Mouse (Mus musculus): ENCODE results near the gene Ndc1. TPM values are rescaled to one million over a fixed set of nuclear protein-coding genes. Genes with fewer than 3 reads are reported as not detected.
"Not testable (repeated sequence)": the region's sequence is repeated elsewhere in the genome, so short reads cannot be mapped to it uniquely, and the experiment has no call there.

Gene Ndc1
- polyA plus RNA-seq, 1 experiment = 34.2 TPM

DNA sequence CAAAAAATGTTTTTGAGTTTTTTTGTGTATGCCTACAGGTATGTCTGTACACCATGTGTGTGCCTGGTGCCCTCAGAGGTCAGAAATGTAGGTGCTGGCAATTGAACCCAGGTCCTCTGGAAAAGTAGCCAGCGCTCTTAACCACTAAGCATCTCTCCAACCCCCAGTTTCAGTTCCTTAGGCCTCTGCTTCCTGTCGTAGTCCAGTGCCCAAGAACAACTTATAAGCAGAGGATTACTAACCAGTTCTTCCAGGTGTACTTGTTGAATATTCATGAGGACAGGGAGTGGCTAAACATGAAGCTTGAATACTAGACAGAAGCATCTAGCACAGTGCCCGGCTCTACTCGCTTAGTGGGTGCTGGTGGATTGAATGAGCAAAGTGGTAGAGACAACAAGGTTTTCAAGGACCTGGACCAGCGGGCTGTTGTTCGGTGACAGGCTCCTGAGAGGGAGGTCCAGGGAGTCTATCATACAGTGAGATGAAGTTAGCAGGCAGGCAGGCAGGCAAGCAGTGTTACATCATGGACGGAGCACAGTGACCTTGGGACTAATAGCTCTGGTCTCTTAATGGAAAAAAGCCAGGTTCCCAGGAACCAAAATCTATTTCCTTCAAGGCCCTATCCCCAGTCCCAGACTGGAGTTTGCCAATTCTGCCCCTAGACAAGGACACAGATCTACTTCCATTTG is 7.0 kb upstream of the Ndc1 start:
- DNase-seq = no peak
- H3K4me3 ChIP-seq (ENCODE audit: control insufficient read depth, insufficient read depth, low read length) = no peak overlapping the region
- H3K27ac ChIP-seq (ENCODE audit: control insufficient read depth, insufficient read depth, low read length) = no peak overlapping the region
- no peaks in the 10 kb centered on the region for H3K4me1 ChIP-seq (replicated peaks; ENCODE audit: control insufficient read depth, insufficient read depth, low read length)
- H3K27me3 ChIP-seq (ENCODE audit: control insufficient read depth, insufficient read depth, low read length) = no peaks in the 10 kb centered on the region
- no peaks in the 10 kb centered on the region; the same call in 1 of the 2 replicates for H3K36me3 ChIP-seq (ENCODE audit: control insufficient read depth, insufficient read depth, low read length)
- WGBS = 88% methylated on average over 7 of the region's 7 CpGs
- TF ChIP-seq POLR2A (IDR thresholded peaks at IDR 0.05; ENCODE audit: control insufficient read depth, extremely low read depth, insufficient read depth, low read length, poor library complexity) = no peak
- TF ChIP-seq CTCF (IDR thresholded peaks at IDR 0.05; ENCODE audit: borderline replicate concordance, control insufficient read depth, extremely low read depth, insufficient read depth, low read length, poor library complexity) = no peak

DNA sequence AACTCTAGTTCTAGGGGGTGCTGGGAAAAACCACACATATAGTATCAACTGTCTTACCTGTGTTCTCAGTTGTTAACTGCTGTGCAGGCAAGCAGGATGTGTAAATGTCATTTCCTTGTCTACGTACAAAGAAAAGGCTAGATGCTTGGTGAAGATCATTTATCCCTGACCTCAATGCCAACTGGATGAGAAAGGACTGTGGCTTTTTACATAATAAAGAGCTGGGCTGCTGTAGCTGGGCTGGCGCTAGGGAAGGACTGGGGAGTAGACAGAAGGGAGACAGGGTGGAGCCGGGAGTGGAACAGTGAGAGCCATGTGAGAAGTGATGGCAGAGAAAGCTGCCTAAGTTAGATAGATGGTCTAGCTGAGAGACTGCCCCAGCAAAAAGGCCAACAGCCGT is 4.8 kb upstream of the Ndc1 start:
- no peaks in the 10 kb centered on the region for H3K27me3 ChIP-seq (ENCODE audit: control insufficient read depth, insufficient read depth, low read length)
- WGBS = 90% methylated on average over 4 of the region's 4 CpGs
- TF ChIP-seq CTCF (IDR thresholded peaks at IDR 0.05; ENCODE audit: borderline replicate concordance, control insufficient read depth, extremely low read depth, insufficient read depth, low read length, poor library complexity) (no peak), POLR2A (IDR thresholded peaks at IDR 0.05; ENCODE audit: control insufficient read depth, extremely low read depth, insufficient read depth, low read length, poor library complexity) (no peak)
- no peaks in the 10 kb centered on the region for H3K4me1 ChIP-seq (replicated peaks; ENCODE audit: control insufficient read depth, insufficient read depth, low read length)
- no peak overlapping the region for H3K4me3 ChIP-seq (ENCODE audit: control insufficient read depth, insufficient read depth, low read length)
- no peaks in the 10 kb centered on the region; the same call in 1 of the 2 replicates for H3K36me3 ChIP-seq (ENCODE audit: control insufficient read depth, insufficient read depth, low read length)
- no peak for DNase-seq
- no peak overlapping the region for H3K27ac ChIP-seq (ENCODE audit: control insufficient read depth, insufficient read depth, low read length)

DNA sequence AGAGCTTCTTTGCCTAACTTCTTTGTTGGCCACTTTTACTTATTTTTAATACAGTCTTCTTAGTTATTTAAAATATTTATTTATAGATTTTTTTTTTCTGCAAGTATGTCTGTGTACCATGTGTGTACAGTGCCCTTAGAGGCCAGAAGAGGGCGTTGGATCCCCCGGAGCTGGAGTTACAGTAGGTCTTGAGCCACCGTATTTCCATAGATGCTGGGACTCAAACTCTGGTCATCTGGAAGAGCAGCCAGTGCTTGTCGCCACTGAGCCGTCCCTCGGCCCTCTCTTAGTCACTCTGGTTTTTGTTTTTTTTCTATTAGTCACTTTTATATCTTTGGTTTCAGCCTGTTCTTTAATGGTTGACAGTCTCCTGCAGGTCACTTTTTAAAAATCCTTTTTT is 4.0 kb upstream of the Ndc1 start:
- H3K4me3 ChIP-seq (ENCODE audit: control insufficient read depth, insufficient read depth, low read length) = no peak overlapping the region
- no peaks in the 10 kb centered on the region; the same call in 1 of the 2 replicates for H3K36me3 ChIP-seq (ENCODE audit: control insufficient read depth, insufficient read depth, low read length)
- H3K27me3 ChIP-seq (ENCODE audit: control insufficient read depth, insufficient read depth, low read length) = no peaks in the 10 kb centered on the region
- no peak for DNase-seq
- H3K4me1 ChIP-seq (replicated peaks; ENCODE audit: control insufficient read depth, insufficient read depth, low read length) = peaks cover 5% of the 10 kb centered on the region
- 88% methylated on average over 6 of the region's 6 CpGs for WGBS
- H3K27ac ChIP-seq (ENCODE audit: control insufficient read depth, insufficient read depth, low read length) = no peak overlapping the region
- TF ChIP-seq POLR2A (IDR thresholded peaks at IDR 0.05; ENCODE audit: control insufficient read depth, extremely low read depth, insufficient read depth, low read length, poor library complexity) = no peak
- no peak for TF ChIP-seq CTCF (IDR thresholded peaks at IDR 0.05; ENCODE audit: borderline replicate concordance, control insufficient read depth, extremely low read depth, insufficient read depth, low read length, poor library complexity)

DNA sequence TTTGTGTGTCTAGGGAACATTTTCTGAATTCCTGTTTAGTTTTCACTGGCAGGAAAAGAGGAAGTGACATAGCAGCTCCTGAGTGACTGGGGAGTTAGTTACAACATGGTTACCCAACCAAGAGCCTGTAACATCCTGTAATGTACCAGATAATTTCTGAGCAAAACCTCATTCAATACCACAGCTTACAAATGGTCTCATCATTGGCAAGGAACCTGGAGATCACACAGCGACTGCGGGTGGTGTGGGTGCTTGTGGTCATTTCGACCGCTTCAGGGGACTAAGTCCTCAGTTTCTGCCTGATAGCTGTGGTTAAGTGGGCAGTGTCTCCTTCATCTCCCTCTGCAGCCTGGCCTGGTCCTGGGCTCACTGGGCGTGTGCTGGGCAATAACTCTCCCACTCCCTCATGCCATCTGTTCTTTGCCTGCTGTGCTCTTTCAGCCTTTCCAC is 3.4 kb upstream of the Ndc1 start:
- no peak overlapping the region for H3K4me3 ChIP-seq (ENCODE audit: control insufficient read depth, insufficient read depth, low read length)
- DNase-seq = no peak
- no peaks in the 10 kb centered on the region; the same call in 1 of the 2 replicates for H3K36me3 ChIP-seq (ENCODE audit: control insufficient read depth, insufficient read depth, low read length)
- H3K27me3 ChIP-seq (ENCODE audit: control insufficient read depth, insufficient read depth, low read length) = no peaks in the 10 kb centered on the region
- no peak overlapping the region for H3K27ac ChIP-seq (ENCODE audit: control insufficient read depth, insufficient read depth, low read length)
- no peak for TF ChIP-seq POLR2A (IDR thresholded peaks at IDR 0.05; ENCODE audit: control insufficient read depth, extremely low read depth, insufficient read depth, low read length, poor library complexity)
- no peak for TF ChIP-seq CTCF (IDR thresholded peaks at IDR 0.05; ENCODE audit: borderline replicate concordance, control insufficient read depth, extremely low read depth, insufficient read depth, low read length, poor library complexity)
- WGBS = 35% methylated on average over 5 of the region's 5 CpGs
- peaks cover 5% of the 10 kb centered on the region for H3K4me1 ChIP-seq (replicated peaks; ENCODE audit: control insufficient read depth, insufficient read depth, low read length)

- H3K27me3 ChIP-seq (ENCODE audit: control insufficient read depth, insufficient read depth, low read length); DNase-seq; H3K36me3 ChIP-seq (ENCODE audit: control insufficient read depth, insufficient read depth, low read length); H3K27ac ChIP-seq (ENCODE audit: control insufficient read depth, insufficient read depth, low read length); H3K4me3 ChIP-seq (ENCODE audit: control insufficient read depth, insufficient read depth, low read length); H3K4me1 ChIP-seq (replicated peaks; ENCODE audit: control insufficient read depth, insufficient read depth, low read length): not testable (repeated sequence)
These were observed 1.2 kb upstream of the Ndc1 start for GRCm38 (mm10) chr4:107366408-107366807.

DNA sequence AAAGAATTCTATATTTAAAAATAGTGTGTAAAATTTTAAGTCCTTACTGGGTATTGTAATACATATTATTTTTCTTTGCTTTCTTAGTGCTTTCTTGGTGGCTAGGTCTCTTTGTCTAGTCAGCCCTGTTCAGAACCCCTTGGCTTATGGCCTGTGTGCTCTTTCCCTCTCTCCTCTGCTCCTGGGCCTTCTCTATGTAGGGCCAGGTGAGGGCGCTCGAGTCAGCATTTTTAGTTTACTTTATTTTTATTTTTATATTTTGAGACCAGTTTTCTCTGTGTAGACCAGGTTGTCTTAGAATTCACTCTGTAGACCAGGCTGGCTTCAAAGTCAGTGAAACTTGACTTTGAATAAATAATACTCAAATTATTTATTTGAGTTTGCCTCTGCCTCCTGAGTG is 4.7 kb downstream of the Ndc1 start:
- TF ChIP-seq CTCF (IDR thresholded peaks at IDR 0.05; ENCODE audit: borderline replicate concordance, control insufficient read depth, extremely low read depth, insufficient read depth, low read length, poor library complexity) (no peak), POLR2A (IDR thresholded peaks at IDR 0.05; ENCODE audit: control insufficient read depth, extremely low read depth, insufficient read depth, low read length, poor library complexity) (no peak)
- Histone ChIP-seq H3K36me3 (ENCODE audit: control insufficient read depth, insufficient read depth, low read length) (peaks cover 15% of the 10 kb centered on the region), H3K4me1 (replicated peaks; ENCODE audit: control insufficient read depth, insufficient read depth, low read length) (peaks cover 5% of the 10 kb centered on the region), H3K27me3 (ENCODE audit: control insufficient read depth, insufficient read depth, low read length) (no peaks in the 10 kb centered on the region), H3K27ac (ENCODE audit: control insufficient read depth, insufficient read depth, low read length) (no peak overlapping the region), H3K4me3 (ENCODE audit: control insufficient read depth, insufficient read depth, low read length) (no peak overlapping the region)
- WGBS = 68% methylated on average over 2 of the region's 2 CpGs
- DNase-seq = no peak

DNA sequence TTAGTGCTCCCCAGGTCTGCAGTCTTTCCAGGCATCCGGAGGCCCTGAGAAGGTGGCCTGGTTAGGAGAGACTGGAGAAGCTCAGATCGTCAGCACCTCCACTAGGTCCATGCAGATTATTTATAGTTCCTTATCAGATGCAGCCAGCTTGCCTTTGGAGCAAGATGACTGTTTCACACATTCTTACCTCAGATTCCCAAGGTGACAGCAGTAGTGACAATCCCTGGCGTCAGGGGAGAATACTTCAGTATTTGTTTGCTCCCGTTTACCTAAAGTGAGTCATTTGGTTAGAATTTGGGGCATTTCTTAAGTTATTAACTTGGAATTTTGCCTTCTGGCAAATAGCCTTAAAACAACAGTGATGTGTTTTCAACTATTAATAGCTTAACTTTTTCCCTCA is 7.1 kb downstream of the Ndc1 start:
- 95% methylated on average over 4 of the region's 4 CpGs for WGBS
- Histone ChIP-seq H3K4me3 (ENCODE audit: control insufficient read depth, insufficient read depth, low read length) (no peak overlapping the region), H3K27me3 (ENCODE audit: control insufficient read depth, insufficient read depth, low read length) (no peaks in the 10 kb centered on the region), H3K36me3 (ENCODE audit: control insufficient read depth, insufficient read depth, low read length) (peaks cover 15% of the 10 kb centered on the region), H3K4me1 (replicated peaks; ENCODE audit: control insufficient read depth, insufficient read depth, low read length) (no peaks in the 10 kb centered on the region), H3K27ac (ENCODE audit: control insufficient read depth, insufficient read depth, low read length) (no peak overlapping the region)
- no peak for DNase-seq
- TF ChIP-seq POLR2A (IDR thresholded peaks at IDR 0.05; ENCODE audit: control insufficient read depth, extremely low read depth, insufficient read depth, low read length, poor library complexity) = no peak
- TF ChIP-seq CTCF (IDR thresholded peaks at IDR 0.05; ENCODE audit: borderline replicate concordance, control insufficient read depth, extremely low read depth, insufficient read depth, low read length, poor library complexity) = no peak

Measured in thymus, adult 2 months (tissue).